Mouse (Mus musculus) right cerebral cortex, adult 18-20 months (tissue): ENCODE measurements around the gene Tbpl1.

Experiments
- DNase-seq: peaks from one replicate; pipeline ENCODE4 v3.0.0; 2022; ENCODE audit warnings: mixed read lengths

The Tbpl1 gene

DNA sequence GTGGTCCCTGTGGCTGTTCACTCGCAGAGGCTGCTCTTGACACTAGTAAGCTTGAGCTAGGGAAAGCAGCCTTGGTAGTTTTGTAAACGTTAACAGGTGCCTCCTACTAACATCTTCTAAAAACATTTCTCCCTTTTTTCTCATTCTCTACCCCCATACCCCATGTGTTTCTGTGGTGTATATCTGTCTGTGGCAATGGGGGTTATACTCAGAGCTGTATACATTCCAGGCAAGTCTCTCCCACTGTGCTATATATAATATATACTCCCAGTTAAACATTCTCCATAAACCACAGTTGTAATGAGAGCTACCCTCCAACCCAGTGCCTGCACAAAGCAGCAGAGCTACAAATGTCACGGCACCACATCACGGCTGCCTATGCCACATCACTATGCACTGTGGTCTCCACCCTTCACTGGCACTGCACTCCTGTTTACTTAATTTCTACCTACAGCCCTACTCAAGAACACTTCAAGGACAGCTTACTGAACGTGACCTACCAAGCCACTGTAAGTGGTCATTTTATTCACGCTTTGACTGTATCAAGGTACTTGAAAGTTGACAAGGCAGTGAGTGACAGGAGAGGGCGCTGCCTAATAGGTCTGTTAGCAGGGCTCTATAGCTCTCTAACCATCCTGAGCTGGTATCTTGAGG lies 23.4 kb downstream of the Tbpl1 start:
- no peak for DNase-seq

DNA sequence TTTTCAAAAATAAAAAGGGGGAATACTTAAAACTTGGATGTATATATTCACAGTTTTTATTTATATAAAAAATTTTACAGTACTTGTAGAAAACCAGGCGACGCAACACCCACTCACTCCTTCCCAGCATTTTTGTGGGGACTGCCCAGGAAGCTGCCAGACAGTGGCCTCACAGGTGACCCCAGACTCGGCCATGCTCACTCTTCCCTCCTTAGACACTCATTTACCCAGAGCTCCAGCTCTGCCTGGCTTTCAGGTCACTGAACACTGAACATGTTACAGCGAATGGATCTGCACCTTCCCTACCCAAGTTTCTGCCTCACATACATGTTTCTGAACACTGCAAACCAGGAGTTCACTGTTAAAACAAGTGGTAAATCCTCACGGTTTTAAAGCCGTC lies 27.9 kb downstream of the Tbpl1 start:
- no peak for DNase-seq

- peak; percentile 56 for DNase-seq
Observed at GRCm38 (mm10) chr10:22701485-22702315, 30.0 kb downstream of the Tbpl1 start.

DNA sequence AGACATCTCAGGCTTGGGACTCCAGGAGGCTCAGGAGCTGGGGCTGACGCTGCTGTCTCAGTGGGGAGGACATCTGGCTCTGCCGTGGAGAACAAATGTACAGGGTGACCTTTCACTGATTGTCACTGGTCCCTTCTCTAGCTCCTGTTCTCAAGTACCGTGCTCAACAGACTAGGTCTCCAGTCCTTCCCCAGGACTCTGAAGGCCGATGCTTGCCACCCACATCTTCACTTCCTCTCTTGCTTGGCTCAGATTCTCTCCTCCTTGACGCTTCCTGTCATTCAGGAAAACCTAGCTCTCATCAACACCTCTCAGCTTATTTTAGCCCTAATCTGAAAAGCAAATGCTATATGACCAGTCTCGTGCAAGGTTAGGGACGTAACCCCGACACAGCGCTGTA lies 31.0 kb downstream of the Tbpl1 start:
- DNase-seq = no peak

GRCm38 (mm10) chr10:22699487-22700335 lies 32.0 kb downstream of the Tbpl1 start:
- no peak for DNase-seq

- no peak for DNase-seq
Observed at GRCm38 (mm10) chr10:22698158-22698953, 33.4 kb downstream of the Tbpl1 start.

GRCm38 (mm10) chr10:22696864-22697263 lies 34.9 kb downstream of the Tbpl1 start:
- no peak for DNase-seq

GRCm38 (mm10) chr10:22696236-22696635 lies 35.5 kb downstream of the Tbpl1 start:
- DNase-seq = no peak

DNA sequence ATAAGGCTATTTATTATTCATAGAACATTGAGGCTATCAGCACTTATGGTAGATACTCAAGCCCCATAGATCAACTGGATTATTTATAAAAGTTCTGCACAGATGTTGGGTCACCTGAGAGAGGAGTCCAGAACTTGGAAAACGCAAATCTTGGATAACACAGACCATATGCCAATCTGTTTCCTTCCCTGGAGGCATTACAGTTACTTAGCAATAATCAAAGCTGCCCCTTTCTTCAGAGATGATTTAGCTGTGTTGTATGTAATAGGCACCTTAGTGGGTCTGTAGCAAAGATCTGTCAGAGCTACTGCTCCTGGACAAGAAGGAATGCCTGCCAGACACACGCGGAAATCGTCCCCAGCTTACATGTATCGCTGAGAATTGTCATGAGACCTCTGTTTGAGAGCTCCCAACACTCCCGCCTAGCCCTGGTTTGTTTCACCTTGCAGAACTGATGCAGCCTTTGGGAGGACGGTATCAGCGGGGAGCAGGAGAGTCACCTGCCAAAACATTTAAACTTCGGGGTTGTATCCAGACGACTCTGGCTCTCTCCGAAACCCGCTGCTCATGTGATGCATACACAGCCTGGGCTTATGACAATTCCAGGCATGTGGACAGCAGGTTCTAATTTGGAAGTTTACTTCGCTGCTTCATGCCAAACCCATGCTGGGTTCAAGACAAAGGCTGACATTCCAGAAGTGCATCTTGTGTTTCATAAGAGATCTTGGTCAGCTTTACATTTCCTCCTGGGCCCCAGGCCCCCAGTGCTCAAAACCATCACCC lies 55.7 kb downstream of the Tbpl1 start:
- no peak for DNase-seq

DNA sequence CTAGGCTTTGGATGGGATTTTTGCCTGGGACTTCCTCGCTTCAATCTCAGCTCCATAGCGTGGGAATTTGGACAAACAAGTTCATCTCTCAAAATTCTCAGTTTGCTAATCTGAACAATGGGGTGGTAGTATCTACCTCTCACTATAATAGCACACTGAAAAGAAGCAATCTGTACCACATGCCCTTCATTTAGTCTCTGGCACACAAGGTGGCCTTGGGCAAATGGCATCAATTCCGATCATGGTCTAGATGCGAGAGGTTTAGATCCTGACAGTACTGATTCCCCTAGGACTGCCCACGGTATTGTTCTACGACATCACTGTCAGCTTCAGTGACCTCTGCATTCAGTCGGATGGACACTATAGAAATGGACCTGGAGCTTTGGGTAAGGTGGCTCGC lies 57.6 kb downstream of the Tbpl1 start:
- no peak for DNase-seq

DNA sequence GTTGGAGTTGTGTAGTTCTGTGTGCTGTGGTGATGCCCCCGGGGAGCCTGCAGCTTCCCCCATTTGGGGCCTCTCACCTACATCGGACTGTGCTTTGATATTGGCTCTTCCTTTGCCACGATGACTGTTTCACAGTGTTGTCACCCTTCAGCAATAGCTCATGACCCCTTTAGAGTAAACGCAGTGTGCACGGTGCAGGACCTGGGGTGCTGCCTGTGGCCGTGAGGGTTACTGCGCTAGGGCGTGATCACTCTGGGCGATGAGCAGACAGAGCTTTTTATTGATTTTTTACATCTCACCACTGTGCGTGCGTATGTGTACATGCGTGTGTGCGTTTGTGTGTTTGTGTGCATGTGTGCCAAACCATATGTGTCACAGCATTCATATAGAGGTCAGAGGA lies 63.2 kb downstream of the Tbpl1 start:
- DNase-seq = no peak

- no peak for DNase-seq
Observed at GRCm38 (mm10) chr10:22660286-22661000, 71.3 kb downstream of the Tbpl1 start.

DNA sequence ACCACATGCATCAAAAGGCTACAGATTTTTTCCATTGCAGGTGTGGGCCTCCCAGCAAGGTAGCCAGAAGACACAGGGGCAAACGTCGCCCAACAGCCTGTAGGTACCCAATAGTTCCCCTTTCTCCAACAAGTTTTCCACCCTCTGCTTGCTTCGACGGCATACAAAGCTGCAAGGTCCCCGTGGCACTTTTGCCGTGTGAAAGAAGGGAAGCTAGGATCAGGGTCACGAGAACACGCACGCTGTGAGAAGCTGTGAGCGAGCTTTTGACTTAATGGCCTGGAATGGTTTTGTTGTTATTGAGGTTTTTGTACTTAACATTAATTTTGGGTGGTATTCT lies 72.4 kb downstream of the Tbpl1 start:
- DNase-seq = no peak

- no peak for DNase-seq
Observed at GRCm38 (mm10) chr10:22658534-22659385, 73.0 kb downstream of the Tbpl1 start.
